Mouse (Mus musculus) left cerebral cortex, adult 8-10 months (tissue): Measurements from ENCODE around the gene Wwox. TPM values are rescaled to one million over a fixed set of nuclear protein-coding genes. Genes with fewer than 3 reads are reported as not detected.

Experiments used
- DNase-seq, 2 experiments: peaks; one replicate each; pipeline ENCODE4 v3.0.0; 2022; ENCODE audit warnings: low spot score in 2 of 2
- total RNA-seq, 4 experiments: library from RNA; stranded (reverse); gene quantifications; 2 replicates each; pipeline ENCODE4 v1.2.4; 2022

Gene Wwox
- total RNA-seq, 4 experiments from 2014 or later: 18.8 to 21.0 (median 19.8) TPM

DNA sequence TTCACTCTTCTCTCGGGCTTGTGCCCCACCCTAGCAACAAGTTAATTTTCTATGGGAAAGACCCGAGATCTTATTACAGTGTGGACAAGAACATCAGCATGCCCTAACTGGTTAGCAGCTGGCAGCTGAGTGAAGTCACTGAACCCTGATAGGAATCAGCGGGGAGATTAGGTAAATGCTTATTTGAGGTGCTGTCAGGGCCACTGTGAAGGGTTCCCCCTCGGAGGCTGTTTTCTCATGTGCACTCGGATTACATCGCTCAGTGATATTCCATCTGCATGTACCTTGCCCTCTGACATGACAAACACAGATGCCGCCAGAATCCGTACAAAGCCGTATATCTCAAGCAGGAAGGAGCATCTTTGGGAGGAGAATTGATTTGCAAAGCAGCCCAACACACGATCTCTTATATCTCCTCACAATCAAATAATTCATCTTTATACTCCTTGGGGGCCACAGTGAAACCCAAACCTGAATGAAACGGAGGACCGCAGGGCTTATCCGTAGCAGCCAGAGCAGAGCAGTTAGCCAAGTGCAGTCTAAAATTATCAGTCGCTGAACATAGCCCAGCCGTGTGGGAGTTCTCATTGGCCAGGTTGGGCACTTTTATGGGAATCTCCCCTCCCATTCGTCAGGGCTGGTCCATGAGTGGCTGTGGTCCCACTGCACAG is 519.1 kb downstream of the Wwox start:
- DNase-seq: no peak

GRCm38 (mm10) chr8:114959406-114959805 is 520.0 kb downstream of the Wwox start:
- DNase-seq: no peak

GRCm38 (mm10) chr8:114962494-114962893 is 523.0 kb downstream of the Wwox start:
- no peak for DNase-seq

DNA sequence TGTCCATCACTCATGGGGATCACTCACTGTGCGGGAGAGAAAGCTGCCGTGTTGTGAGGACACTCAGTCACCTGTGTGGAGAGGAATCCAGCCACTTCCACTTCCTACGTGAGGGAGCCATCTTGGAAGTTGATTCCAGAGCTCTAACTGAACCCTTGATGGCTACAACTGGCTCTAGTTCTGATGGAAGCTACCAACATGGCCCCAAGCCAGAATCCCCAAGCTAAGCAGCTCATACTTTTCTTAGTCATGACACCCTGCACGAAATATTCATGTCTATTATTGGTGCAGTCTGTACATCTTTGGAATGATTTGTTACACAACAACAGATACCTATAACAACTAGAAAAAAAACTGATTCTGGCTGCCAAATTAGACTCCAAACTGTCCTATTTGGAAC is 523.8 kb downstream of the Wwox start:
- no peak for DNase-seq

- DNase-seq: no peak
These were observed 524.8 kb downstream of the Wwox start for GRCm38 (mm10) chr8:114964206-114964605.

GRCm38 (mm10) chr8:114968842-114969241 is 529.4 kb downstream of the Wwox start:
- no peak for DNase-seq

- DNase-seq: peak; percentile 21 to 60
These were observed 531.9 kb downstream of the Wwox start for GRCm38 (mm10) chr8:114971378-114971777.

DNA sequence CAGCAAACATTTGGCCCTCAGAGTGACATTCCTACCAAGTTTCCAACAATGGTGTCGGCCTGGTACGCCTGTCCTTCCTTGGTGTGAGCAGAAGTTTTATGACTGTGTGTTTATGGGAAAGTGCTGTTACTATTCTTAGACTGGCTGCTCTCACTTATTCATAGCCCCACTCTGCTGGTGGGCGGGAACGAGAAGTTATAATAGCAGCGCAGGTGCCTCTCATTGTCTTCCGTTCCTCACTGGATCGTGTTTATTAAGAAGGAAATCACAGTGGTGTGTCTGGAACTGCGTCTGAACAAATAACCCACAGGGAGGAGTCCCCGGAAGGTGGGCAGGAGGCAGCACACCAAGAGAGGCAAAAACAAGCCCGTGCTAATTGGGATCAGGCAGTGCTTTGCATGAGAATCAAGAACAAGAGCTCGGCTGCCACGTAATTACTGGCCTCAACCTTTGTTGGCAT is 533.6 kb downstream of the Wwox start:
- peak in 1 of 2 experiments; percentile 8 for DNase-seq

DNA sequence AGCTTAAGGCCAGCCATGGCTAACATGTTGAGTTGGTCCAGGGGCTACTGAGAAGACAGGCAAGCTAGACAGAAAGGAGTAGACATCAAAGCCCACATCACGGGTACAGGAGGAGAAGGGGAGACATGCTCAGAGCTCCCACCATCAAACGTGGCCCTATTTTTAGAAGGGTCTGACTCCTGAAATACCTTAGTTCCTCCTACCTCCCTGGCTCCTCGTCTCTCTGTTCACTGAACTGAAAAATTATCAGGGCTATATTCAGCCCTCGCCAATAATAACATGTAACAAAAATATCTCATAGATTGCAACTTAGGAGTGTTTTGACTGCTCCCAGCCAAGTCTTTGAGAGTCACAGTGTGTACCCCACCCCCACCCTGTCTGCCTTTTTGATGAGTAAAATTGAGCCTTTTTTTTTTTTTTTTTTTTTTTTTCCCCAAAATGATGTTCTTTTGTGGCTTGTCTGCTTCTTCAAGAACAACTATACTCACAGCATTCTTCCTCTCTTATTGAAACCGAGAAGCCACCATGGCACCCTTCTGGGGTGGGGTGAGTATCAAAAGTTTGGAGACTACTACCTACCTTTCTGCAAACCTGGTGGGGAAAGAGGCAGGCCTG is 535.0 kb downstream of the Wwox start:
- no peak for DNase-seq

GRCm38 (mm10) chr8:114977746-114978145 is 538.3 kb downstream of the Wwox start:
- no peak for DNase-seq

- DNase-seq: no peak
These were observed 538.9 kb downstream of the Wwox start for GRCm38 (mm10) chr8:114978206-114978960.

- DNase-seq: no peak
These were observed 540.2 kb downstream of the Wwox start for GRCm38 (mm10) chr8:114979671-114980070.

DNA sequence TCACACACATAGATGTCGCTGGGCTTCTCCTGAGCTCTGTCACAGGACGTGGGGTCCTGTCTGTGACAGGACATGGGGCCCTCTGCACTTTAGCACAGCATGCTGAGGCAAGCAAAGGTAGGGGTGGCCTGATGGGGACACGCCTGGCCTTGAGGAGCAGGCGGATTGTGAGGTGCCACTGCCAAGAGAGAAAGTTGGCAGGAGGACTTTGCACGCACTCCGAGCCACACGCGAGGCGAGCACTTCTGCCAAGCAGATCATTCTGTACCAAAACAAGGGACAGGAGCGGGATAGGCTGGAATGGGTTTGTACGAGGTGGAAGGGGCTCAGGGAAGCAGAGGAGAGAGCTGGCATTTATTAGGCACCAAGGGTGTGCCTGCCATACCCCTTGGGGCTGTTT is 543.3 kb downstream of the Wwox start:
- no peak for DNase-seq

DNA sequence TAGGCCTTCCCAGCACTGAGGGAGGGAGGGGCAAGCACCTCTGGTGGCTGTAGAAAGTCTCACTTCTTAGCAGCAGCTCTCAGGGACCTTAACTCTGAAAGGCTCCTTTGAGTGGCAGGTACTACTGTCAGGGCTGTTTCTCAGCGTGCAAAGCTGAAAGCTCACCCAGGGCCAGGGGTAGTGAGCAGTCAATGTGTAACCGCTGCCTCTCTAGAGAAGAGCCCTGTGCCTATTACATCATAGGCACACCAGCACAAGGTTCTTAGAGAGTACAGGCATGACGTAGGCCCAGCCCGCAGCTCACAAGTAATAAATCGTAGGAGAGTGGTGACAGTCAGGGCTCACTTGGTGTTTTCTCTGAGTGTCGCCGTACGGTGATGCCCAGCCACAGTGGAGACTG is 545.0 kb downstream of the Wwox start:
- DNase-seq: no peak

DNA sequence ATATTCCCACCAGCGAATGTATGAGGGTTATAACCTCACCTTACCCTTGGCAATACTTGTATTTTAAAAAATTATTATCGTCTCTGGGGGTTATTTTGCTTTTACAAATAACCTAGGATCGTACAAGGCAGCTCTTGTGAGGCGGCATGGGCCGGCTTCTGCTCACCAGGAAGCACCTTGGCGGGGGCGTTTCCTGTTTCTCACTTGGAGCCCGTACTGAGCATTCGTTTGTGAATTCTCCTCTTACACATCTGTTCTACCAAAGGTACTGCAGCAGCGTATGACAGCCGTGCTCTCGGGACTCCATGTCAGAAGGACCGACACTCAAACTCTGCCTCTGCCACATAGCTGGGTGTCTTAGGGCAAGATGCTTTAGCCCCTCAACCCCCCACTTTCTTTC is 546.5 kb downstream of the Wwox start:
- no peak for DNase-seq

DNA sequence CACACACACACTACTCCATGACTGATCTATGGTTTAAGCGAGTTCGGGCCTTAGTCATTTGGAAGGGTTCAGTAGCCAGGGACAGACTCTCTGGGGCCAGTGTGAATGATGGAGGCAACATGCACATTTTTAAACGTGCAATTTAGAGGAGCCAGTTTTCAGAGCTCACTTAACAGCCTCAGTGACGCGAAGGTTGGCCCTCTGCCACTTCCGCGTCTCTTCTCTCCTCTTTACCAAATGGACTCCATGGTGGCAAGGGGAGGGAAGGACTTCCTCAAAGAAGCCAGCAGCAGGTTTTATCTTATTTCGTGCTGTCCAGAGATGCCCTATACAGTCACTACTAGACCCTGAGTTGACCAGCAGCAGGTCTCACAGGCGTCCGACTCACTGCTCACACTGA is 547.5 kb downstream of the Wwox start:
- DNase-seq: no peak

DNA sequence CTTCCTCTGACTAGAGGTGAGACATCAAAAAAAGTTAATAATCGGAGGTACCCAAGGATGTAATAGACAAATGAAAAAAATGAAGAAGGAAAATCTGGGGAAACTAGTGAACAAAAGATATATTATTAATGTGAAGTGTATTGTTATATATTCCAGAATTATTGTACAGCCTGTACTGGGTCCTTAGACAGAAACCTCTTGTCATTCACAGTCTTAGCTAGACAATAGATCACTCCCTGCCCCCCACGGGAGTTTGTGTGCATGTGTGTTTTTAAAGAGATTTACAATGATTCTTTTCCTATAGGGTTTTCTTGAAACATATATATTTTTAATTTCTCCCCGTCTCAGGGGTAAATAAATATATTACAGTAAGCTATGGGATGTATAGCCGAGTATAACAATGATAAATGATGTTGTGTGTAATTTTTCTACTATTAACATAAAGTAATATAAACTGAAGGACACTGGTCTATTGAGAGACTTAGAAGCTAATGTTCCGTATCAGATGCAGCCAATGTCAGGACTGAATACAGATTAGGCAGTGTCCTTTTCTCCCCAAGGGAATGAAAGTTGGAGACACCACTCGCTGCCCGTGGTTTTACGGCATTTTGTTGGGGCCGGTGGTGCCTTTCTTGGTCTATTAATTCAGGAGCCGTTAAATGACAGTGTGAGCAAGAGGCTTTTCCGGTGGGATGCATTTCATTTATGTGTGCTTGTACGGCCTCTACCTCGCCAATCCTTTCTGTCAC is 551.6 kb downstream of the Wwox start:
- no peak for DNase-seq

GRCm38 (mm10) chr8:115000736-115001135 is 561.3 kb downstream of the Wwox start:
- no peak for DNase-seq

GRCm38 (mm10) chr8:115005021-115005420 is 565.6 kb downstream of the Wwox start:
- DNase-seq: no peak

- no peak for DNase-seq
These were observed 567.1 kb downstream of the Wwox start for GRCm38 (mm10) chr8:115006561-115006960.

GRCm38 (mm10) chr8:115007280-115007679 is 567.8 kb downstream of the Wwox start:
- DNase-seq: peak in 1 of 2 experiments; percentile 14
